Mouse (Mus musculus) bone marrow, adult 2 months (tissue): ENCODE measurements around the gene Adam11. TPM values are rescaled to one million over a fixed set of nuclear protein-coding genes. Genes with fewer than 3 reads are reported as not detected.
A peak's percentile ranks its signal among the peaks of the same experiment; 100 is the strongest.

Source experiments
- H3K27ac ChIP-seq: fragments of 200-500 bp; 2 replicates; pipeline ENCODE4 v1.5.1; 2012; ENCODE audit warnings: low read depth, mild to moderate bottlenecking, control low read depth, inconsistent platforms, low read length; ENCODE audit not compliant: control insufficient read depth, poor library complexity, insufficient read depth
- H3K4me1 ChIP-seq: fragments of 200-500 bp; 2 replicates; pipeline ENCODE4 v1.6.1; 2011; ENCODE audit warnings: low read length; ENCODE audit not compliant: control insufficient read depth, insufficient read depth
- H3K4me3 ChIP-seq: fragments of 200-500 bp; replicated peaks from 2 replicates; pipeline ENCODE3; 2011; ENCODE audit warnings: mild to moderate bottlenecking, low read depth, low read length, control low read depth; ENCODE audit not compliant: control insufficient read depth
- CTCF ChIP-seq: fragments of 200-500 bp; IDR thresholded peaks from 2 replicates; pipeline ENCODE4 v1.5.1; 2011; ENCODE audit warnings: low read length, control low read depth; ENCODE audit not compliant: control insufficient read depth, insufficient read depth
- POLR2A ChIP-seq: fragments of 200-500 bp; IDR thresholded peaks from 2 replicates; pipeline ENCODE4 v1.6.1; 2011; ENCODE audit warnings: low read depth, mild to moderate bottlenecking, control low read depth, low read length, borderline replicate concordance; ENCODE audit not compliant: control insufficient read depth
- WGBS: fragments of 180-500 bp; shearing (Covaris S2); methylation state at CpG from one replicate; pipeline ENCODE4 v1.1.7; 2018; 5-methylcytosine and 5-hydroxymethylcytosine counted together
- polyA plus RNA-seq: library from polyadenylated mRNA; stranded (reverse); fragments of >200 nt; gene quantifications from 2 replicates; pipeline ENCODE4 v1.2.4, GENCODE M21; 2011; ENCODE audit warnings: low replicate concordance; ENCODE audit not compliant: missing spikeins, insufficient read depth, insufficient read length

Adam11 gene
- polyA plus RNA-seq, 1 experiment = 11.8 TPM

DNA sequence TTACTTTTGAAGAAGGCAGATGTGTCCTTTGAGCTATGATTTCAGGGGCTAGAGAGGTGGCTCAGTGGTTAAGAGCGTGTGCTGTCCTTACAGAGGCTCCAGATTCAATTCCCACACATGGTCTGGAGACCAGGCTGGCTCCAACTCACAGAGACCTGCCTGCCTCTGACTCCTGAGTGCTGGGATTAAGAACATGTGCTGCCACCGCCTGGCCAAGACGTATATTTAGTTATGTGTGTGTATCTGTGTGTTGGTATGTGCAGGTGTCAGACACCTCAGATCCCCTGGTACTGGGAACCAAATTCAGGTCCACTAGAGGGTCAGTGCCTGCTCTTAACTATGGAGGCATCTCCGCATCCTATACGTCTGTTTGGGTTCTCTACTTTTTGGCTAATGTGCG is 26.3 kb upstream of the Adam11 start:
- Histone ChIP-seq H3K4me1 (no peaks in the 10 kb centered on the region), H3K4me3 (no peak overlapping the region), H3K27ac (no peak overlapping the region)
- TF ChIP-seq CTCF (no peak), POLR2A (no peak)
- whole genome bisulfite sequencing = 88% methylated on average over 6 of the region's 6 CpGs

DNA sequence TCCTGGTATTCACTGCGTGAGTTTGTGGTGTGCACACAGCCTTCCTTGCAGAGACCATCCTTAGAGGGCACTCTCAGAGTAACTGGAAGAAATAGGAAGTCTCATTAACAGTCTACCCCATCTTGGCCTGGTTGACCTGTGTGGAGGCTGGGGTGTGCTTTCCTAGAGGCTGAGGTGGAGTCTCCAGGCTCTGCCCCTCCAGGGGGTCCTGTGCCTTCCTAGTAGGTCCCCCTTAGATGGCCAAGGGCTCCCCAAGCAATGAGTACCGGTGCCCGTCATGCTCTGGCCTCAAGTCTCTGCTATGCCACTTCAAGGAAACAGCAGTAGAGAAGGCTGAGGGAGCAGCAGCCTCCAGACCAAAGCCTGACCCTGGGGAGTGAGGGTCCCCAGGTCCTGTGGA is 23.2 kb upstream of the Adam11 start:
- H3K27ac ChIP-seq = no peak overlapping the region
- WGBS = 84% methylated on average over 3 of the region's 3 CpGs

DNA sequence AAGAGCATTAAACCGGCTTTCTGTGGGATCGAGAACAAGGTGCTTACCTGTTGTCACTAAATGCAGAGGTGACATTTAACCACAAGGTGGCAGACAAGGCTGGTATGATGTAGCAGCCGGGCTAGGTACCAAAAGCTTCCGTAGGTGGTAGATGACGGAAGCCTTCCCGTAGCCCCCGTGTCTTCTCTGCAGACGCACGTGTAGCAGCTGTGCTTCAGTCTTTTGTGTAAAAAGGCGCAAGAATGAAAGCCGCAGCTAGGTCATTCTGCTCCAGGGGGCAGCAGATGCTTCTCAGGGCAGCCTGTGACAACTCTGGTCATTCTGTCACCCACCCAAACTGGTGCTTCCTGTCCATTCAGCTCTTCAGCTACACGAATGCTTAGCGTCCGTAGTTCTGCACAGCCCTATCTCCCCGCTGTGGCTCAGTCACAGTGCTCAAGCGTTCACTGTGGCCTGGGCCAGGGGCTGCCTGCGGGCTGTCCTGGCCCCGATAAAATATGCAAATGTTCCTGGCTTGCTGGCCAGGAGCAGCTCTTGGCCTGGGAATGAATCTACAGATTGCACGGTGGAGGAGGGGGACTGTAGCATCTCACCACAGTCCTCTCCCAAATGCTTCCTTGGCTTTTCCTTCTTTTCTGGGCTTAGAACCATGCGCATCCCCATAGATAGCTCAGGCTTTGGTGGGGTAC is 21.8 kb upstream of the Adam11 start:
- Histone ChIP-seq H3K27ac (no peak overlapping the region), H3K4me3 (no peak overlapping the region), H3K4me1 (no peaks in the 10 kb centered on the region)
- WGBS = 14% methylated on average over 20 of the region's 20 CpGs
- TF ChIP-seq POLR2A (no peak), CTCF (peak; percentile 36; the same call in 1 of the 2 replicates)

More for the DNA sequence above, 23.2 kb upstream of the Adam11 start:
- H3K4me3 ChIP-seq = no peak overlapping the region
- H3K4me1 ChIP-seq = no peaks in the 10 kb centered on the region
- TF ChIP-seq CTCF (no peak), POLR2A (no peak)

DNA sequence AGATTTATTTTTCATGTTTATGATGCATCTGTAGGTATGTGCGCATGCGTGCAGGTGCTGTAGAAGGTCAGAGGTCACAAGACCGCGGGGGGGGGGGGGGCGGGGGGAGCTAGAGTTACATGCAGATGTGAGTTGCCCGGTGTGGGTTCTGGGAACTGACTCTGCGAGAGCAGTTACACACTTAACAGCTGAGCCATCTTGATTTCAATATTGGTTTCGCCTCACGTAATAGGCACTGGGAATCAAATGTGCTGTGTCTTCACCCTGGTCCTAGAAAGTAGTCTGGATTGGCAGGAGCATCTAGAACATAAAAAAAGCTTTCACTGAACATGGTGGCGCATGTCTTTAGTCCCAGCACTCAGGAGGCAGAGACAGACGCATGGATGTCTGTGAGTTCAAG is 20.6 kb upstream of the Adam11 start:
- no peak for TF ChIP-seq POLR2A
- no peak for TF ChIP-seq CTCF
- Histone ChIP-seq H3K4me3 (no peak overlapping the region), H3K27ac (no peak overlapping the region), H3K4me1 (no peaks in the 10 kb centered on the region)
- 68% methylated on average over 11 of the region's 11 CpGs for WGBS

DNA sequence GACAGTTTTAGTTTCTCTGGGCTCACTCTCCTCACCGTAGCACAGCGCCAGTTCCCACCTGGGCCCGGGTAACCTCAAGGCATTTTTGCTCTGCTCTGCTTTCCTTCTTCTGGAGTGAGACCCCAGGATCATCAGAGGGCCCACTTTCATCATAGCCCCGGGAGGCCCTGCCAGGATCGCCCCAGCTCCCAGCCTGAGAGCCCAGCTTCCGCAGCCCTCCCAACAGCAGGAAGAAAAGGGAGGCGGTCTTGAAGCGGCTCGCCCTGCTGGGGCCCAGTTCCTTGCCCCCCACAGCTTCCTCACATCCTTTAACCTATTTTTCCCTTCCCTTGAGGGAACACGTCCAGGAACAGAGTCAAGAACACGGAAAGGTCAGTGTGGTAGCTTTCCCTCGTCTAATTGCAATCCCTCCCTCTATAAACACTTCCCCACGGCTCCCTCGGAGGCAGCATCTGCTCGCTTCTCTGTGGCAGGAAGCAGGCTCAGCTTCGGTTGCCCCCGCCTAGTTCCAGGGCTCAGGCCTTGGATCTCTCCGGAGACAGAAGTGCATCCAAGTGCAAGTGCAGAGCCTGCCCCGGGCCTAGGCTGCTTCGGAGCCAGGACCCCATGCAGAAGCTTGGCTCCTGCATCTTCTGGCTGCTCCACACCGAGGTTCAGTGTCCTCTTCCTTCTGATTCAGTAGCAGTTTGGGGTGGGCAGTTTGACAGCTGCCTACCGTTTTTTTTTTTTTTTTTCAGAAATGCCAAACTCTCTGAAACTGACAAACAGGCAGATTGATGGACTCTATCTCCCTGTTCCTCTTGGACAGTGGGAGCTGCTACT is 19.9 kb upstream of the Adam11 start:
- H3K4me1 ChIP-seq = no peaks in the 10 kb centered on the region
- 26% methylated on average over 22 of the region's 22 CpGs for WGBS
- no peak overlapping the region for H3K27ac ChIP-seq
- no peak for TF ChIP-seq POLR2A
- TF ChIP-seq CTCF = no peak
- no peak overlapping the region for H3K4me3 ChIP-seq

DNA sequence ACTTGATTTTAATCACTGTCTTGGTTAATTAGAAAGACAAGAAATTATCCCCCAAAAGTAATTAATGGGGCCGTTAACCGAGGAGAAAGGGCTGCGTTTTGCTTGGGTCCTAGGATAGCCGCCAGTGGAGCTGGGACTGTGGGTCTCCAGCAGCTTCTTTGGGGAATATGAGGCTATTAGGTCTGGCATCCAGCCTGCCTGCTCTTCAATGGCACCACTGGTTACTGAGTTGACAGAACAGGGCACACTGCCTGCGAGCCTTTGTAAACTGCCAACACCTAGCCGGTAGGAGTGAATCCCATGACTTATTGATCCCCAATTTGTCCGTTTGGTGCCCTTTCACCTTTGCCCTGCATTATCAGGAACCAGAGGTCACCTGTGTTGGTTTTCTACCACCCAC is 19.2 kb upstream of the Adam11 start:
- no peak overlapping the region for H3K4me3 ChIP-seq
- 82% methylated on average over 7 of the region's 7 CpGs for WGBS
- TF ChIP-seq CTCF = no peak
- no peak for TF ChIP-seq POLR2A
- H3K27ac ChIP-seq = no peak overlapping the region
- no peaks in the 10 kb centered on the region for H3K4me1 ChIP-seq

DNA sequence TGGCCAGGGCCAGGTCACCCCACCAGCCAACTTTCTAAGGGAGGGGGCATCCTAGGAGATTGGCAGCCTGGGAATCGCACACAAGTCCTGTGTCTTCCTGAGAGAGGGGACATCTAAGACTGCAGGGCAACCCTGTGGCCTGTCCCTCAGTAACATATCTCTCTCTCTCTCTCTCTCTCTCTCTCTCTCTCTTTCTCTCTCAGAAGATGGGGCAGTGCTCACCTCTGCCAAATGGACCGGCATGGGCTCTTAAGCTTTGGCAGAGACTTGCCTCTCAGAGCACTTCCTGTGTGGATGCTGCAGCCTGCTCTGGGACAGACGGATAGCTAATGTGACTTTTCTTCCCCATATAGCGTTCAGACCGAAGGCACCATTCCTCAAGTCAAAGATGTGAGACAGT is 18.4 kb upstream of the Adam11 start:
- TF ChIP-seq CTCF (no peak), POLR2A (no peak)
- Histone ChIP-seq H3K4me1 (no peaks in the 10 kb centered on the region), H3K27ac (no peak overlapping the region), H3K4me3 (no peak overlapping the region)
- WGBS = 90% methylated on average over 5 of the region's 5 CpGs

DNA sequence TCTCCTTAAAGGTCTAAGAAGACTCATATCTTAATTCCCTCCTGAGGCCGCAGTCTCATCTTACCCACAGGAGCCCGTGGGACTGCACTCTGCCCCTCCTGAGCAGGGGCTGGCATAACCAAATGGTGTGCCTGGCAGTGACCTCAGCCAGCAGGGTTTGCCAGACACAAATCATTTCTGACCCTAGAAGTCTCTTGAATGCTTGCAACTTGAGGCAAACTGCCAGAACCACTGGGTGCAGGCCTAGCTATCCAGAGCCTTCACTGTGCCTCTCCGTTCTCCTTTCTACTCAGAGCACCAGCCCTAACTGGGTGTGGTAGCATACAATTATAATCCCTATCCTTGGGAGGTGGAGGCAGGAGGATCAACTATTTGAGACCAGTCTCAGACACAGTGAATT is 16.5 kb upstream of the Adam11 start:
- no peak overlapping the region for H3K27ac ChIP-seq
- WGBS = 72% methylated on average over 3 of the region's 3 CpGs
- TF ChIP-seq POLR2A = no peak
- H3K4me3 ChIP-seq = no peak overlapping the region
- no peaks in the 10 kb centered on the region for H3K4me1 ChIP-seq
